Mouse (Mus musculus) heart, postnatal 0 days (tissue): ENCODE data around the gene Lin37.

Experiments used
- CTCF ChIP-seq: IDR thresholded peaks from 2 replicates; pipeline ENCODE4 v1.5.1; 2016; ENCODE audit warnings: antibody characterized with exemption, control low read depth, low read depth
- EP300 ChIP-seq: IDR thresholded peaks from 2 replicates; pipeline ENCODE4 v1.6.1; 2016; ENCODE audit warnings: antibody characterized with exemption, low read depth

DNA sequence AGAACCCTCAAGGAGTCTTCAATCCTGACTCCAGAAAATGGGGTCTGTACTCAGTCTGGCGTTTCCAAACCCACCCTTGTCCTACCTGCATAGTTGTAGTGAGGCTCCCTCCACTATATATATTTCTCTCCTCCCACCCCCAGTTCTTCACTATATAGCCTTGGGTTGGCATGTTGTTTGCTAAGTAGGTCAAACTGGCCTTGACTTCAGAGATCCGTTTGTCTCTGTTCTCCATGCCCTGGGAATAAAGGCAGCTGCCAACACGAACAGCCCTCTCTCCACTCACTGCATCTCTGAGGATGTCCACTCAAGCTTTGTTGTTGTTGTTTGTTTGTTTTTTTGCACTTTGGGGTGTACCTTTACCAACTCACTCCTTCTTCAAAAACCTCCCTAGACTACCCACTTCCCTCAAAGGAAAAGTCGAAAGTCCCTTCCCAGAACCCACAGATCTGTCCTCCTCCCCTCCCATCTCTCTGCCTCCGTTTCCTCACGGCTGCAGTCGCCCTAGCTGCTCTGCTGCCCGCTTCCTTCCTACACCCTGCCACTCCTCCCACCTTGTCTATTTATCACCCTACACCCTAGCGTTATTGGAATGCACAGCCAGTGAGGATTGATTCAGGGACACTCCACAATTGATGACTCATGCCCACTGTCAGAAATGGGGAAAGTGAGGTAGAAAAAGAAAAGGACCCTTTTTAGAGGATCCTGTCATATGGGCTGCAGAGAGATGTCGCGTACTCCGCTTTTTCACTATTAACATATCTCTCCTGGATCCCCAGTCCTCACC, 789 bp downstream of the Lin37 start:
- TF ChIP-seq CTCF, result no peak
- TF ChIP-seq EP300, result no peak
